Mouse (Mus musculus): ENCODE results near the gene Mga. TPM values are rescaled to one million over a fixed set of nuclear protein-coding genes. Genes with fewer than 3 reads are reported as not detected.

The Mga gene
- polyA plus RNA-seq, 1 experiment from 2014 or later, result 6.1 TPM

DNA sequence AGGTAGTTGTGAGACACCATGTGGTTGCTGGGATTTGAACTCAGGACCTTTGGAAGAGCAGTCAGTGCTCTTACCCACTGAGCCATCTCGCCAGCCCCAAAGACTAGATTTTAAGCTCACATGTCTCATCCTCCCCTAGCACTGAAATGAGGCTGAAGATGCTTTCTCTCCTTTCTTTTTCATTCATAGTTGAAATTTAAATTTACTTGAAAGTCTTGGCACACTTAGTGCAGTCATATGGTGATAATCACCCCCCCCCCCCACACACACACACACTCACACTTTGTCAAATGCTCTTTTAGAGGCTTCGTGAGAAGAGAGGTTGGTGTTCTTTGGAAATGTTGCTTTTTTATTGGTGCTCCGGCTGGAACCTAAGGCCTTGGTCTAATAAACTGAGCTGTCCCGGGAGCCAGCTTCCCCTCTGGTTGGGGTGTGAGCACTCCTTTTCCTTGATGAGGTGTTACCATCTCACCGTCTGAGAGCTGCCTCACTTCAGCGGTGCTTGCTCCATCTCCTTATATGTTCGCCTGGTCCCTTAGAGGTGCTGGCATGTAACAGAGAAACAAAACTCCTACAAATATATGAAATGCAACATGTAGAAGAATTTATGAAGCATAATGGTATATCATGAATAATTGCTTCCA lies 83.4 kb downstream of the Mga start:
- H3K27me3 ChIP-seq (ENCODE audit: control insufficient read depth, insufficient read depth, low read depth, low read length), result no peaks in the 10 kb centered on the region
- no peak overlapping the region for H3K4me2 ChIP-seq (ENCODE audit: low read depth, low read length)
- no peaks in the 10 kb centered on the region for H3K36me3 ChIP-seq (ENCODE audit: control insufficient read depth, insufficient read depth)
- no peak overlapping the region for H3K9ac ChIP-seq (ENCODE audit: low read depth, low read length)
- H3K4me1 ChIP-seq (ENCODE audit: control insufficient read depth, low read depth, low read length), result no peaks in the 10 kb centered on the region
- no peaks in the 10 kb centered on the region for H3K9me3 ChIP-seq (replicated peaks; ENCODE audit: control insufficient read depth, low read length)
- 69% methylated on average over 7 of the region's 7 CpGs for WGBS (ENCODE audit: insufficient replicate concordance)
- ATAC-seq (ENCODE audit: low read depth), result no peak
- no peak overlapping the region for H3K4me3 ChIP-seq (ENCODE audit: low read depth, low read length)
- H3K27ac ChIP-seq (ENCODE audit: low read length), result no peak overlapping the region

DNA sequence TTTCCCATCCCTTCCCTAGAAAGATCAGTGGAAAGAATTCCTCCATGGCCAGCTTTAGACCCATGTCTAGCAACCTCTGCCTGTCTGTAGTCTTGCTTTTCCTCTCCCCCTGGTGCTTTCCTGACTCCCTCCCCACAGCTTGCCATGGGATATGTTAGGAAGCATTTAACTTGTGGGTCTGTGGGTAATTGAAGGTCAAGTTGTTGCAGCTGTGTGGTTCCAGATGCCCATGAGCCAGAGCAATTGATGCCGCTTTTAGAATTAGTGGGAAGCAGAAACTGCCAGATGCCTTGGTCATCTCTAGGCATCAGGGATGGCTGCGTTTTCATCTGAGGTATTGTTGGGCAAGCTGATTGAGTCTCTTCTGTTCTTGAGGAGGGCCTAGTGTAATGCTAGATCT lies 84.6 kb downstream of the Mga start:
- no peak for ATAC-seq (ENCODE audit: low read depth)
- Histone ChIP-seq H3K4me3 (ENCODE audit: low read depth, low read length) (no peak overlapping the region), H3K9ac (ENCODE audit: low read depth, low read length) (no peak overlapping the region), H3K4me1 (ENCODE audit: control insufficient read depth, low read depth, low read length) (no peaks in the 10 kb centered on the region), H3K4me2 (ENCODE audit: low read depth, low read length) (no peak overlapping the region), H3K27me3 (ENCODE audit: control insufficient read depth, insufficient read depth, low read depth, low read length) (no peaks in the 10 kb centered on the region), H3K9me3 (replicated peaks; ENCODE audit: control insufficient read depth, low read length) (no peaks in the 10 kb centered on the region), H3K36me3 (ENCODE audit: control insufficient read depth, insufficient read depth) (no peaks in the 10 kb centered on the region), H3K27ac (ENCODE audit: low read length) (no peak overlapping the region)
- 77% methylated on average over 2 of the region's 2 CpGs for WGBS (ENCODE audit: insufficient replicate concordance)

DNA sequence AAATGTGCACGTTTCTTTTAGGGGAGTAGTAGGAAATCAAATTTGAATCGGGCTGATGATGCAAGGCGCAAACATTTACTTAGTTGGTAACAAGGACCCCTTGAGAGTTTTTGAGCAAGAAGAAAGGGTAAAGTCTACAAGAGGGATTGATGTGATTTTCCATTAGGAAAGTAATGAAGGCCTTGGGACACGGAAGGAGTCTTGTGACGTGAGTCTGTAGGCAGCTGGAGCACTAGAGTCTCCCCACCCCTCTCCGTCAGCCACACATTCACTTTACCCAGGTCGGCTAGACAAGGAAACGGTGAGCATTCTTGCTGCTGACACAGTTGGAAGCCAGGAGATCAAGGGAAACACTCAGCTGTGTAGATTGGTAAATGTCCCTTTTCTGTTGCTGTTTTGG lies 88.8 kb downstream of the Mga start:
- H3K9ac ChIP-seq (ENCODE audit: low read depth, low read length), result no peak overlapping the region
- 72% methylated on average over 8 of the region's 8 CpGs for WGBS (ENCODE audit: insufficient replicate concordance)
- no peak overlapping the region for H3K27ac ChIP-seq (ENCODE audit: low read length)
- no peaks in the 10 kb centered on the region for H3K36me3 ChIP-seq (ENCODE audit: control insufficient read depth, insufficient read depth)
- H3K4me2 ChIP-seq (ENCODE audit: low read depth, low read length), result no peak overlapping the region
- no peaks in the 10 kb centered on the region for H3K9me3 ChIP-seq (replicated peaks; ENCODE audit: control insufficient read depth, low read length)
- ATAC-seq (ENCODE audit: low read depth), result no peak
- no peak overlapping the region for H3K4me3 ChIP-seq (ENCODE audit: low read depth, low read length)
- no peaks in the 10 kb centered on the region for H3K4me1 ChIP-seq (ENCODE audit: control insufficient read depth, low read depth, low read length)
- H3K27me3 ChIP-seq (ENCODE audit: control insufficient read depth, insufficient read depth, low read depth, low read length), result no peaks in the 10 kb centered on the region

DNA sequence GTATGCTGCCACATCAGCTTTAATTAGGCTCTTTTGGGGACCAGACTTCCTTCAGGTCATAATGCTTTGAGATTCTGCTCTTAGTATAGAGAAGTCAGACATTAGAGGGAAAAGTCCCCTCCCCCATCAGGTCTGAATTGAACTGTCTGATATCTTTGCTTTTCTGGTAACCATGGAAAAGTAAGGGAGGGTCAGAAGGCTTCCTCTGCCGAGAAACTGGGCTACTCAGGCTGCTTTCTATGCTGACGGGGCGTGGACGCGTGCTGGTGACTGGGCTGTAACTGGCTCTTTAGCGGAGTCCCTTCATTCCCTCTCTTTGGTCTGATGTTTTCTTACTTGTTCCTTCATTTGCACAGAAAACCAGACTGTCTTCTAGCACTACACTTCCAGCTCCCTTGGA lies 89.3 kb downstream of the Mga start:
- H3K9me3 ChIP-seq (replicated peaks; ENCODE audit: control insufficient read depth, low read length), result no peaks in the 10 kb centered on the region
- no peaks in the 10 kb centered on the region for H3K4me1 ChIP-seq (ENCODE audit: control insufficient read depth, low read depth, low read length)
- no peak overlapping the region for H3K4me3 ChIP-seq (ENCODE audit: low read depth, low read length)
- H3K36me3 ChIP-seq (ENCODE audit: control insufficient read depth, insufficient read depth), result no peaks in the 10 kb centered on the region
- H3K27me3 ChIP-seq (ENCODE audit: control insufficient read depth, insufficient read depth, low read depth, low read length), result no peaks in the 10 kb centered on the region
- H3K27ac ChIP-seq (ENCODE audit: low read length), result no peak overlapping the region
- no peak for ATAC-seq (ENCODE audit: low read depth)
- 65% methylated on average over 6 of the region's 6 CpGs for WGBS (ENCODE audit: insufficient replicate concordance)
- no peak overlapping the region for H3K4me2 ChIP-seq (ENCODE audit: low read depth, low read length)
- no peak overlapping the region for H3K9ac ChIP-seq (ENCODE audit: low read depth, low read length)

DNA sequence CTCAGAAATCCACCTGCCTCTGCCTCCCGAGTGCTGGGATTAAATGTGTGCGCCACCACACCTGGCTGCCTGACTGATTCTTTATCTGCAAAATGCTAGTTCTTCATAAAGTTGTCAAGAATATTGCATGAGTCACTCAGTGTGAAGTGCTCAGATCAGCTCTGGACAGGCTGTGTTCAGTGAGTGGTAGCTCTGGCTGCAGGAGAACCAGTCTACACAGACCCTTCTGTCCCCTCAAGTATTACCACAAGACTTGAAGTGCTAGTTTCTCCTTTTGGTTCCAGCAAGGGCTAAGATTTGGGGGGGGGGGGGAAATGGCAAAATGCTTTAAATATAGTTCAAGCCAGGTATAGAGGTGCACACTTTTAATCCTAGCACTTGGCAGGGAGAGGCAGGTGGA lies 90.4 kb downstream of the Mga start:
- no peak overlapping the region for H3K27ac ChIP-seq (ENCODE audit: low read length)
- H3K4me3 ChIP-seq (ENCODE audit: low read depth, low read length), result no peak overlapping the region
- H3K27me3 ChIP-seq (ENCODE audit: control insufficient read depth, insufficient read depth, low read depth, low read length), result no peaks in the 10 kb centered on the region
- no peak overlapping the region for H3K9ac ChIP-seq (ENCODE audit: low read depth, low read length)
- H3K9me3 ChIP-seq (replicated peaks; ENCODE audit: control insufficient read depth, low read length), result no peaks in the 10 kb centered on the region
- no peak for ATAC-seq (ENCODE audit: low read depth)
- no peaks in the 10 kb centered on the region for H3K4me1 ChIP-seq (ENCODE audit: control insufficient read depth, low read depth, low read length)
- no peaks in the 10 kb centered on the region for H3K36me3 ChIP-seq (ENCODE audit: control insufficient read depth, insufficient read depth)
- WGBS (ENCODE audit: insufficient replicate concordance), result 76% methylated on average over 2 of the region's 2 CpGs
- no peak overlapping the region for H3K4me2 ChIP-seq (ENCODE audit: low read depth, low read length)

DNA sequence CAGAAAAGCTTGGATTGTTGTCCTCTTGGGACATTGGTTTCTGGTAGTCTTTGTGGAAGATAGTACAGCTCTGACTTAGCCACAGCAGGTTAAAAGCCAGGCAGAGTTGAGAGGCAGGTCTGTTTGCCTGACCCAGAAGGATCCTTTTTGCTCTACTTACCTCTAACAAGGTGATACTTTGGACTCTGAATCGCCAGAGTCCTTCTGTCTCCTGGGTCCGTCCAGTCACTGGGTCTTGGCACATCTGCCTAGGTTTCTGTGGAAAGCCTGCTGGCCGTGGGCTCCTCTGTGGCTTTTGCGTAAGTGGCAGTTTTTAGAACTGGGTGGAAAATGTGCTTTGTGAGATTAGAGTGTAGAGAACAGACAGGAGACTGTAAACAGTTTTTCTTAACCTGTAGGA lies 91.9 kb downstream of the Mga start:
- Histone ChIP-seq H3K9ac (ENCODE audit: low read depth, low read length) (no peak overlapping the region), H3K4me3 (ENCODE audit: low read depth, low read length) (no peak overlapping the region), H3K9me3 (replicated peaks; ENCODE audit: control insufficient read depth, low read length) (no peaks in the 10 kb centered on the region), H3K4me1 (ENCODE audit: control insufficient read depth, low read depth, low read length) (no peaks in the 10 kb centered on the region), H3K27ac (ENCODE audit: low read length) (no peak overlapping the region), H3K27me3 (ENCODE audit: control insufficient read depth, insufficient read depth, low read depth, low read length) (no peaks in the 10 kb centered on the region), H3K36me3 (ENCODE audit: control insufficient read depth, insufficient read depth) (no peaks in the 10 kb centered on the region), H3K4me2 (ENCODE audit: low read depth, low read length) (no peak overlapping the region)
- 51% methylated on average over 4 of the region's 4 CpGs for WGBS (ENCODE audit: insufficient replicate concordance)
- no peak for ATAC-seq (ENCODE audit: low read depth)

DNA sequence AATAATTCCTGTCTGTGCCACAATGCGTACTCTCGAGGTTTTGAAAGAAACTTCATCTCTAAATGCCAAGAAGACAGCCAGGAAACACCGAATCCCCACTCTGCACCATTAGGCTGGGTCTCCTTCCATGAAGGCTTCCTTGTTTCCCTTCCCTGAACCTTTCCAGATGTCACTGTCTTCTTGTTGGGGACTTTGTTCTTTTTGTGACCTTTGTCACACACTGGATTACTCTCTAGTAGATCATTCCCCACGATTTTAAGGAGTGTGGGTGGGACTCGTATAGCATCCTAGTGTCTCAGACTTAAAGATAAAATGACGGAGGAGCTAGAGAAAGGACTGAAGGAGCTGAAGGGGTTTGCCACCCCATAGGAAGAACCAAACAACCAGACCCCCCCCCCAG lies 93.9 kb downstream of the Mga start:
- Histone ChIP-seq H3K4me1 (ENCODE audit: control insufficient read depth, low read depth, low read length) (peaks cover 3% of the 10 kb centered on the region), H3K4me3 (ENCODE audit: low read depth, low read length) (no peak overlapping the region), H3K4me2 (ENCODE audit: low read depth, low read length) (no peak overlapping the region), H3K27ac (ENCODE audit: low read length) (no peak overlapping the region), H3K27me3 (ENCODE audit: control insufficient read depth, insufficient read depth, low read depth, low read length) (no peaks in the 10 kb centered on the region), H3K9ac (ENCODE audit: low read depth, low read length) (no peak overlapping the region), H3K36me3 (ENCODE audit: control insufficient read depth, insufficient read depth) (no peaks in the 10 kb centered on the region), H3K9me3 (replicated peaks; ENCODE audit: control insufficient read depth, low read length) (no peaks in the 10 kb centered on the region)
- WGBS (ENCODE audit: insufficient replicate concordance), result 69% methylated on average over 6 of the region's 6 CpGs
- no peak for ATAC-seq (ENCODE audit: low read depth)

DNA sequence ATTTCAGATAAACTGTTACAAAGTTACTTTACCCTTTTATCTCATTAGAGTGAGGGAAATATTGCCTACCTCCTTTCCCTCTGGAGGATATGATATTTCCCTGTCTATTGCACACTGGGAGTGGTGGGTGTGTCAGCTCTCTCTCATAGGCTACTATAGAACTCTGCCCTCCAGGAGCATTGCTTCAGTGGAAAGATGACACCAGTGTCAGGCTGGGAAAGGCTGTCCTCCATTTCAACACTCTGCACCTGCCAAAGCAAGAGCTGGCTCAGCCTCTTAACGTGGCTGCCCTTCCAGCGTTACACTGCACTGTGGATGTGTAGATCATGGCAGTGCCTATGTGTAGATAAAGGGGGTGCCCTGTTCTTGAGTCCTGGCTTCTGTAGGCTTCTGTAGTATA lies 95.3 kb downstream of the Mga start:
- Histone ChIP-seq H3K27me3 (ENCODE audit: control insufficient read depth, insufficient read depth, low read depth, low read length) (no peaks in the 10 kb centered on the region), H3K27ac (ENCODE audit: low read length) (no peak overlapping the region), H3K9ac (ENCODE audit: low read depth, low read length) (no peak overlapping the region), H3K4me1 (ENCODE audit: control insufficient read depth, low read depth, low read length) (peaks cover 3% of the 10 kb centered on the region), H3K9me3 (replicated peaks; ENCODE audit: control insufficient read depth, low read length) (no peaks in the 10 kb centered on the region), H3K4me2 (ENCODE audit: low read depth, low read length) (no peak overlapping the region), H3K4me3 (ENCODE audit: low read depth, low read length) (no peak overlapping the region), H3K36me3 (ENCODE audit: control insufficient read depth, insufficient read depth) (no peaks in the 10 kb centered on the region)
- no peak; the same call in 1 of the 2 replicates for ATAC-seq (ENCODE audit: low read depth)
- 70% methylated on average over 2 of the region's 2 CpGs for WGBS (ENCODE audit: insufficient replicate concordance)

DNA sequence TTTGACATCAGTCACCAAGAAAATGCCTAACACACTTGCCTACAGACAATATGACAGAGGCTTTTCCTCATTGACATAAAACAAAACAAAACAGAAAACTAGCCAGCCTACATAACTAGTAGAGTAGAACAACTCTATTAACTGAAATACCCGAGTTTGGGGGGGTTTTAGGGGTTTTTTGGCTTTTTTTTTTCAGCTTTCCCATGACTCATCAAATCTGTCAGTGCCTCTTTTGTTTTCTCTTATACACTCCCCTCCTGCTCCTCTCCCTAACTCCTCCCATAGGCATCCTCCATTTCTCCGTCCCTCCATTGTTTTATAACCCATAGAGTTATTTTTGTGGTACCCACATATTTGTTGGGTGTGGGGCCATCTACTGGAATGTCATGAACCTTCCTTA lies 96.5 kb downstream of the Mga start:
- Histone ChIP-seq H3K27ac (ENCODE audit: low read length) (no peak overlapping the region), H3K27me3 (ENCODE audit: control insufficient read depth, insufficient read depth, low read depth, low read length) (no peaks in the 10 kb centered on the region), H3K4me3 (ENCODE audit: low read depth, low read length) (no peak overlapping the region), H3K36me3 (ENCODE audit: control insufficient read depth, insufficient read depth) (no peaks in the 10 kb centered on the region), H3K4me1 (ENCODE audit: control insufficient read depth, low read depth, low read length) (peaks cover 3% of the 10 kb centered on the region), H3K9ac (ENCODE audit: low read depth, low read length) (no peak overlapping the region), H3K9me3 (replicated peaks; ENCODE audit: control insufficient read depth, low read length) (no peaks in the 10 kb centered on the region), H3K4me2 (ENCODE audit: low read depth, low read length) (no peak overlapping the region)
- WGBS (ENCODE audit: insufficient replicate concordance), result 40% methylated on average over 2 of the region's 2 CpGs
- ATAC-seq (ENCODE audit: low read depth), result no peak
